Mouse (Mus musculus) limb, embryonic 10.5 days (tissue): ENCODE data around the gene Kiss1r. TPM values are rescaled to one million over a fixed set of nuclear protein-coding genes. Genes with fewer than 3 reads are reported as not detected.

Source experiments
- DNase-seq: peaks from one replicate; pipeline ENCODE4 v3.0.0-alpha.2; 2017; ENCODE audit warnings: low spot score
- H3K27ac ChIP-seq: fragments of 300-500 bp; sonication (generic); 2 replicates; pipeline ENCODE4 v1.5.1; 2016; ENCODE audit warnings: mild to moderate bottlenecking
- H3K27me3 ChIP-seq: fragments of 300-500 bp; sonication (generic); 2 replicates; pipeline ENCODE4 v1.6.1; 2016; ENCODE audit warnings: low read depth, mild to moderate bottlenecking; ENCODE audit not compliant: poor library complexity, severe bottlenecking
- H3K36me3 ChIP-seq: fragments of 300-500 bp; sonication (generic); 2 replicates; pipeline ENCODE4 v1.6.1; 2016; ENCODE audit warnings: mild to moderate bottlenecking, moderate library complexity
- H3K4me1 ChIP-seq: fragments of 300-500 bp; sonication (generic); 2 replicates; pipeline ENCODE4 v1.6.1; 2016
- H3K4me3 ChIP-seq: fragments of 300-500 bp; sonication (generic); 2 replicates; pipeline ENCODE4 v1.5.1; 2016; ENCODE audit warnings: mild to moderate bottlenecking, moderate library complexity
- H3K9me3 ChIP-seq: fragments of 300-500 bp; sonication (generic); replicated peaks from 2 replicates; pipeline ENCODE4 v1.6.1; 2016; ENCODE audit warnings: mild to moderate bottlenecking
- WGBS: fragments of 180-500 bp; shearing (Covaris S2); methylation state at CpG from one replicate; pipeline ENCODE4 v1.1.7; 2016; 5-methylcytosine and 5-hydroxymethylcytosine counted together
- polyA plus RNA-seq: library from polyadenylated mRNA; unstranded; fragments of >200 nt; fragmentation: Nextera tagmentation; extraction: Ambion mirVana; gene quantifications from 2 replicates; pipeline ENCODE4 v1.2.1, GENCODE M21; 2016

The Kiss1r gene
- polyA plus RNA-seq, 1 experiment from 2014 or later: 0.31 TPM

- Histone ChIP-seq H3K36me3 (0 out of 2 replicates have a peak, but pooled peaks cover under 1% of the 10 kb centered on the region), H3K27ac (no peak overlapping the region), H3K9me3 (no peaks in the 10 kb centered on the region), H3K4me3 (peak overlapping the region; percentile 43), H3K4me1 (peaks cover 74% of the 10 kb centered on the region), H3K27me3 (peaks cover 72% of the 10 kb centered on the region)
- 5% methylated on average over 21 of the region's 21 CpGs for WGBS
- DNase-seq: no peak
Measured at GRCm38 (mm10) chr10:79919251-79919849, 2.6 kb downstream of the Kiss1r start.

DNA sequence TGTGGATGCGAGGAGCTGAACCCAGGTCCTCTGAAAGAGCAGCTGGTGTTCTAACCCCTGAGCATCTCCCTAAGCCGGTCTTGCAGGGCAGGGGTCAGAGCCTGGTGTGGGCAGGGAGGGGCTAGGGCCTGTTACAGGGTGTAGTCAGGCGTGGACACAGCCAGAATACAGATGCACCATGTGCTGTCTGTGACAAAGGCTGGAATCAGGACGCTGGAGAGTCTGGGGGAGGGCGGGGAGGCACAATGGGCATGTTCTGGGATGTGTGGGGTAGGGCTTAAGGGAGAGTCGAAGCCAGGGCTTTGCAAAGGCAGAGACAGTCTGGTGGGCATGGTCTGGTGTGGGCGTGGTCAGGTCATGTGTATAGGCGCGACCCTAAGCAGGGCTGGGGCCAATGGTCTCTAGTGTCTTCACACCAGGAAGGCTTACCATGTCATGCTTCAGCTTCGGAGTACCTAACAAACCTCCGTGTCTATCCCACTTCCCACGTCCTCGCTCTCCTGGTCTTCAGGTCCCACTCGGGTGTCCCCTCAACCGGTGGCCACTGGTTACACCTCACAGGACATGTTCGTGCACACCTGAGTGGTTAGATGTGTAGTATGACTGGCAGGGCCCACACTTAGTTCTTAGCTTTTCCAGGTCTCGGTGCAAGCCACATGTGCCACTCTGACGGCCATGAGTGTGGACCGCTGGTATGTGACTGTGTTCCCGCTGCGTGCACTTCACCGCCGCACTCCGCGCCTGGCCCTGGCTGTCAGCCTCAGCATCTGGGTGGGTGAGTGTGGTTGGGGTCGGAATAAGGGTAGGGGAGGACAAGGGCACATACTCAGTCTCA lies 3.5 kb downstream of the Kiss1r start:
- Histone ChIP-seq H3K4me1 (peaks cover 65% of the 10 kb centered on the region), H3K36me3 (no peaks in the 10 kb centered on the region), H3K27me3 (peaks cover 72% of the 10 kb centered on the region), H3K4me3 (peak overlapping the region; percentile 43), H3K9me3 (no peaks in the 10 kb centered on the region), H3K27ac (no peak overlapping the region)
- no peak for DNase-seq
- 20% methylated on average over 26 of the region's 26 CpGs for WGBS

GRCm38 (mm10) chr10:79920958-79921535 lies 4.3 kb downstream of the Kiss1r start, which contains the start of gene R3hdm4:
Gene R3hdm4 (minus strand): TSS chr10:79921208.
- peak within 1 kb of the TSS; percentile 43 for H3K4me3 ChIP-seq
- peaks cover 72% of the 10 kb centered on the region for H3K27me3 ChIP-seq
- no peaks in the 10 kb centered on the region for H3K36me3 ChIP-seq
- 6% methylated on average over 41 of the region's 41 CpGs for WGBS
- no peaks in the 10 kb centered on the region for H3K9me3 ChIP-seq
- no peak for DNase-seq
- H3K4me1 ChIP-seq: peaks cover 63% of the 10 kb centered on the region
- H3K27ac ChIP-seq: no peak within 1 kb of the TSS; the same call in 1 of the 2 replicates

DNA sequence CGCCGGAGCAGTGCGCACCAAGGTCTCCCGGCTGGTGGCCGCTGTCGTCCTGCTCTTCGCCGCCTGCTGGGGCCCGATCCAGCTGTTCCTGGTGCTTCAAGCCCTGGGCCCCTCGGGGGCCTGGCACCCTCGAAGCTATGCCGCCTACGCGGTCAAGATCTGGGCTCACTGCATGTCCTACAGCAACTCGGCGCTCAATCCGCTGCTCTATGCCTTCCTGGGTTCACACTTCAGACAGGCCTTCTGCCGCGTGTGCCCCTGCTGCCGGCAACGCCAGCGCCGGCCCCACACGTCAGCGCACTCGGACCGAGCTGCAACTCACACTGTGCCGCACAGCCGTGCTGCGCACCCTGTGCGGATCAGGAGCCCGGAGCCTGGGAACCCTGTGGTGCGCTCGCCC lies 4.8 kb downstream of the Kiss1r start:
- H3K9me3 ChIP-seq: no peaks in the 10 kb centered on the region
- no peaks in the 10 kb centered on the region for H3K36me3 ChIP-seq
- peak; percentile 65 for DNase-seq
- 1% methylated on average over 34 of the region's 34 CpGs for WGBS
- no peak overlapping the region; the same call in 1 of the 2 replicates for H3K27ac ChIP-seq
- peaks cover 72% of the 10 kb centered on the region for H3K27me3 ChIP-seq
- peaks cover 64% of the 10 kb centered on the region for H3K4me1 ChIP-seq
- peak overlapping the region; percentile 43 for H3K4me3 ChIP-seq

DNA sequence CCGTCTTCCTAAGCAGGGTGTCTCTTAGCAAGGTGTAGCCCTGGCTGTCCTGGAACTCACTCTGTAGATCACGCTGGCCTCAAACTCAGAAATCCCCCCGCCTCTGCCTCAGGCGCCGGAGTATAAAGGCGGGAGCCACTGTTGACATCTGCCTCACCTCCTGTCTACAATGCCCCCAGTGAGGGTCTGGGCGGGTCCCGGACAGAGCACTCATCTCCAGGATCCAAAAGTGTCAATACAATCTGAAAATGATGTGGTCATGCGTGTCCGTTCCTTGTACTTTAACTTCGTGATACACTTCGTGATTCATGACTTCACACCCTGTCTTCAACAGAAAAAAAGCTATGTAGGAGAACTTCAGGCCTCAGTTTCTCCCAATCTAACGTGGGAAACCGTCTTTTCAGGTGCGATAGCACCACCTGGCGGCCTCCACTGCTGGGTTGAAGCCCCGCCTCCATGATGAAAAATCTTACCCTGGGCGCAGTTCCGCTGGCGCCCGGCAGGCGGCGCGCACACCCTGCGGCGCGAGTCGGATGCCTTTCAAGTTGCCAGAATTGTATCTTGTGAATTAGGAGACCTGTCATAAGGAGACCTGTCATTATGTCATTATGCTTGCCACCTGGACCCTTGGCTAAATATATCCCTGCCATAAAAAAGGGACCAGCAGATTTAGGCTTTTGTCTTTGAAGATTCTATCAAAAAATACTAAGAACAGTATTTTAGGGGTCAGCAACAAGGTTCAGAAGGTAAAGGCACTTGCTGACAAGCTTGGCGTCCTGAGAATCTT lies 8.4 kb downstream of the Kiss1r start:
- peak overlapping the region; percentile 24 for H3K4me3 ChIP-seq
- H3K4me1 ChIP-seq: peaks cover 55% of the 10 kb centered on the region
- peaks cover 5% of the 10 kb centered on the region for H3K36me3 ChIP-seq
- peak; percentile 95 for DNase-seq
- no peak overlapping the region for H3K27ac ChIP-seq
- H3K9me3 ChIP-seq: no peaks in the 10 kb centered on the region
- WGBS: 13% methylated on average over 29 of the region's 29 CpGs
- peaks cover 41% of the 10 kb centered on the region for H3K27me3 ChIP-seq

DNA sequence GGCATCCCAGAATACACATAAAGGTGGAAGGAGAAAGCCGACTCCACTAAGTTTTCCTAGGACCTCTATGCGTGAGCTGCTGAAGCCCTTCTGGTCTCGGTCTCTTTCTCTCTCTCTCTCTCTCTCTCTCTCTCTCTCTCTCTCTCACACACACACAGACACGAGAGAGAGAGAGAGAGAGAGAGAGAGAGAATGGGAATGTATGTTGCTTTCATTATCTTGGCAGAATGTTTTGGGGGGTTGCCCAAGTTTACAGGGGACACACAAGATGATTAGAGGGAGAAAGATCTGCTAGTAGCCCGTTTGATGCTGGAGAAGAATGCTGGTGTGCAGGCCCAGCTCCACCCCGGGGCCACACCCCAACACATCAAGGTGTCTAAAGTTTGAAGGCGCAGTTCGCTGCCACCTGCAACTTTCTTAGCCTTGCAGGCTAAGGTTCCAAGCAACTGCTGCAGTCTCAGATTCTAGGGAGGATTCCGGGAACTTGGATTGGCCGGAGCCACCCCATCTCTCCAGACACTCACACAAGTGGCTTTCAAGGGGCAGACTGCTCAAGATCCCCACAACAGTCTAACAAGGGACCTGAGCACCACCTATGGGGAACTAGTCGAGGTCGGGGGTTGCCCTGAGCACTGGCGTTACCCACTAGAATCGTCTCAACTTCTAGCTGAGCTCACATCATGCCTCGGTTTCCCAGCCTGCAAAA lies 9.2 kb downstream of the Kiss1r start:
- DNase-seq: no peak
- peaks cover 55% of the 10 kb centered on the region for H3K4me1 ChIP-seq
- WGBS: 11% methylated on average over 15 of the region's 15 CpGs
- peaks cover 34% of the 10 kb centered on the region for H3K27me3 ChIP-seq
- H3K27ac ChIP-seq: peak overlapping the region; percentile 95
- H3K4me3 ChIP-seq: peak overlapping the region; percentile 76
- no peaks in the 10 kb centered on the region for H3K9me3 ChIP-seq
- peaks cover 13% of the 10 kb centered on the region for H3K36me3 ChIP-seq

DNA sequence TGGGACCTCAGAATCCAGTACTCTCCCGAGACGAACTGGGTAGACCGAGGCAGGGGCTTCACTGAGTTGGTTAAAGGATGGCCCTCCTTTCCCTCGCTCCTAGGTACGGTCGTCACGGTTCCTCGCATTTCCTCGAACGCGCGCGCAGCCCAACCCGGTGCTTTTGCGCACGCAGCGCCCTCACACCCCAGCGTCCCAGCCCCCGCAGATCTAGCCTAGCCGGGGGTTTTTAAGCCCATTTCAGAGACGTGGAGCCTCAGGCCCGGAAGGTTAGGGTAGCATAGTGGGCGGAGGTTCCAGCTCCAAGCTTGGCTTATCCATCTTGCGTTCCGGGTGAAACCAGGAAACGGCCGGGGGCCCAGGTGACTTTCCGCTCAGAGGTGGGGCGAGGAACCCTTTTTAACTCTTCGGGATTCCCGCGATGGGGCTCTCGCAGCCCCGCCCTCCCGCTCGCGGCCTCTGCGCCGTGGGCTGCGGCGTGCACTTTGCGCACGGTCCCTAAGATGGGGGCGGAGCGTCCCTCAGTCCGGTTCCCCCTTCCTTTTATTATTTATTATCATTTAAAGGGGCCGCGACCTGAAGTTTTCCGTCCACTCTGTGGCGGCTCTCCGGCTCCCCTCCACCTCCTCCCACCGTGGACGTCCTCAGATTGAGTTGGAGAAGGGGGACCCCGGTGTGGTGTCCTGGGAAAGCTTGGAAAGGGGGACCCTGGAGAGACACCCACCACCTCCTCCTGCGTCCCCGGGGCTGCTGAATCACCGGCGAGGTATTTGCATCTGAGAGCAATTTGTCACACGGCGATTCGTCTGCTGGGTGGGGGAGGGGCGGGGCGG lies 9.9 kb downstream of the Kiss1r start, which contains the start of gene Arid3a:
TSS of gene Arid3a (plus strand) at position 553 of the 833 bp plus-strand sequence.
- Histone ChIP-seq H3K4me1 (peaks cover 55% of the 10 kb centered on the region), H3K36me3 (peaks cover 20% of the 10 kb centered on the region), H3K9me3 (no peaks in the 10 kb centered on the region), H3K27me3 (peaks cover 26% of the 10 kb centered on the region), H3K27ac (peak within 1 kb of the TSS; percentile 95), H3K4me3 (peak within 1 kb of the TSS; percentile 76)
- WGBS: under 1% methylated on average over 63 of the region's 63 CpGs
- peak; percentile 96 for DNase-seq

GRCm38 (mm10) chr10:79927324-79928029 lies 10.7 kb downstream of the Kiss1r start:
- H3K27me3 ChIP-seq: peaks cover 18% of the 10 kb centered on the region
- peak overlapping the region; percentile 95 for H3K27ac ChIP-seq
- H3K9me3 ChIP-seq: no peaks in the 10 kb centered on the region
- under 1% methylated on average over 54 of the region's 54 CpGs for WGBS
- peak overlapping the region; percentile 76 for H3K4me3 ChIP-seq
- peak; percentile 79 for DNase-seq
- peaks cover 28% of the 10 kb centered on the region for H3K36me3 ChIP-seq
- peaks cover 61% of the 10 kb centered on the region for H3K4me1 ChIP-seq

GRCm38 (mm10) chr10:79928030-79928694 lies 11.4 kb downstream of the Kiss1r start:
- Histone ChIP-seq H3K36me3 (peaks cover 35% of the 10 kb centered on the region), H3K9me3 (no peaks in the 10 kb centered on the region), H3K27me3 (peaks cover 11% of the 10 kb centered on the region), H3K4me3 (peak overlapping the region; percentile 76), H3K4me1 (peaks cover 68% of the 10 kb centered on the region), H3K27ac (peak overlapping the region; percentile 95)
- under 1% methylated on average over 29 of the region's 29 CpGs for WGBS
- peak; percentile 79 for DNase-seq

DNA sequence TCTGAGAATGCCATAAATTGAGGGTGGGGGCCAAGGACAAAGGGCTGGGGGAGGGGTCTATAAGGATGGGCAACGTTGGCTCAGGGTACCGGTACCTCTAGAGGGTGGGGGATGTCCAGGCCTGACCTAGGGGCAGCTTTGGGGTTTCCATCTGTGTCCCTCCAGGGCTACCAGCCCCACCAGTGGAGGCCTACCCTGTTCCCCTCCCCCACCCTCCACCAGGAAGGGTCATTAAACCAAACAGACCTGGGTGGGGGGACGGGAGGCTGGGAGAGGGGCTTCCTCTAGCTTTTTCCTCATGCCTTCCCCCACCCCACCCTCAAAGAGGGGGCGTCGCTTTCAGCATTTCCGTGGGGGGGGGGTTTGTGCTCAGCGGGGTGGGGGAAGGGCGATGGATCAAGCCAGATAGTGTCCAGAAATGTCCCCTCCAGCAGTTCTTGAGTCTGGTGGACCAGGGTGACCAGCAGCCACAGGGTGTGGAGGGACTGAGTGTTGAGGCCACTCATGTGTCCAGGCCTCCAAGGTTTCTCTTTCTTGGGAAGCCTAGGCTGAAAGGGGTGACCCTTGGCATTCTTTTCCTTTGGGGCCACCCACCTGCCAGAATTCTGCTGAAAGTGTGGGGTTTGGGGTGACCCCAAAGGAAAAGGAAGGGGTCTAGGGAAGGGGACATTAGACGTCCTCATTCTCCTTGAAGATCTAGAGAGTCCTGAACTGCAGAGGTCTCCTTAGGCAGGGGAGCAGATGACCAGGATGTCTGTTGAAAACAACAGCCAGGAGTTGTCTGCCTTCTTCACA lies 12.3 kb downstream of the Kiss1r start:
- peak overlapping the region; percentile 95 for H3K27ac ChIP-seq
- 7% methylated on average over 9 of the region's 9 CpGs for WGBS
- peaks cover 73% of the 10 kb centered on the region for H3K4me1 ChIP-seq
- DNase-seq: peak; percentile 58
- H3K27me3 ChIP-seq: peaks cover 2% of the 10 kb centered on the region
- peaks cover 44% of the 10 kb centered on the region for H3K36me3 ChIP-seq
- H3K4me3 ChIP-seq: peak overlapping the region; percentile 76
- H3K9me3 ChIP-seq: no peaks in the 10 kb centered on the region
